Mouse (Mus musculus) lung, postnatal 25 days (tissue): ENCODE measurements at regions not wholly inside any gene's neighbourhood (a gene's known extent, or its start where the extent isn't known, plus 50 kb on each side); places are given as distances from the start of the nearest gene placed in this dataset.
"Not testable (repeated sequence)": the region's sequence is repeated elsewhere in the genome, so short reads cannot be mapped to it uniquely, and the experiment has no call there.

Source experiments
- DNase-seq: peaks from one replicate; pipeline ENCODE4 v3.0.0; 2022; ENCODE audit warnings: low spot score

DNA sequence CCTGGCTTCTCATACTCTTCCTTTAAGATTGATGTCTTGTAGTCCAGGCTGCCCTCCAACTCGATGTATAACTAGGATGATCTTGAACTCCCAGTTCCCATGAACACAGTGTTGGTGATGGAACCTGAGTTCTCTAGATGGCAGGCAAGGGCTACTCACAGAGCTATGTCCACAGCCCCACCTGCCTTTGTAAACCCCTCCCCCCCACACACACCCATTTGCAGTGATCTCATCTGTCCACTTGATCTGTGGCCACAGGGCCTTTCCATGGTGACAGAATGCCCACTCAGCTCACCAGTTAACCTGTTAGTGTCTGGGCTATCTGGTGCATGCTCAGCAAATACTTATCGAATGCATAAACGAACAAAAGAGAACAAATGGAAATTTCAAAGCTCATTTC is 176.4 kb downstream of the Nucb2 start:
- no peak for DNase-seq

DNA sequence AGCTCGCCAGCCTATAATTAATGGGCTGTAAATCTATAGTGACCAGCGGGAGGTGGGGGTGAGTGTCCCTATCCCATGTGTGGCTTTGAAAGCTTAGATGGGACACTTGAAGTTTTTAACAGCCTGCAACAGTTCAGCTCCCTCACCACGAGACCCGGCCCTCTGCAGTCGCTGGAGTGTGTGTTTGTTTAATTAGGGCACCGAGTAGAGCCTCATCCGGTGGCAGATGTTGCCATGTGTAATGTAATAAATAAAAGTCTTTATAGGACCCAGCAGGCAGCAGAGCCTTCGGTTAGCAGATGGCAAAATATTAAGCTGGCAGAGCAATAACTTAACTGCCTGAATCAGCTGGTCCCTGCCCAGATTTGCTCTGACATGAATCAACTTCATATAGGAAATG is 177.1 kb downstream of the Nucb2 start:
- DNase-seq = no peak

DNA sequence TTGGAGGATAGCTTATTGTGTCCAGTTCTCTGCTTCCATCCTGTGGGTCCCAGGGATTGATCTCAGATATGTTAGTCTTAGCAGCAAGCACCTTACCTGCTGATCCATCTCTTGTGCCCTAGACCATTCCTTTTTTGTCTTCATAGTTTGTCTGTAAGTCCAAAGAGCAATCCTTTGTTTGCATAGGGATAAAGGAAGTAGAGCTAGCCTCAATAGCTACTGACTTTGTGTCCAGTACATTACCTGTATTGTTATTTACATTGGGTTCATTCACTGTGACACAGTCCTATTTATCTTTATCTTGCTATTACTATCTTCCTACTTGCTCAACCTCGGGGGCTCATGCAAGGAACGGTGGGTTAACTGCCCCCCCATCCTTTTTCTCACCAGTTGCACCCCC is 196.2 kb downstream of the Nucb2 start:
- no peak for DNase-seq

DNA sequence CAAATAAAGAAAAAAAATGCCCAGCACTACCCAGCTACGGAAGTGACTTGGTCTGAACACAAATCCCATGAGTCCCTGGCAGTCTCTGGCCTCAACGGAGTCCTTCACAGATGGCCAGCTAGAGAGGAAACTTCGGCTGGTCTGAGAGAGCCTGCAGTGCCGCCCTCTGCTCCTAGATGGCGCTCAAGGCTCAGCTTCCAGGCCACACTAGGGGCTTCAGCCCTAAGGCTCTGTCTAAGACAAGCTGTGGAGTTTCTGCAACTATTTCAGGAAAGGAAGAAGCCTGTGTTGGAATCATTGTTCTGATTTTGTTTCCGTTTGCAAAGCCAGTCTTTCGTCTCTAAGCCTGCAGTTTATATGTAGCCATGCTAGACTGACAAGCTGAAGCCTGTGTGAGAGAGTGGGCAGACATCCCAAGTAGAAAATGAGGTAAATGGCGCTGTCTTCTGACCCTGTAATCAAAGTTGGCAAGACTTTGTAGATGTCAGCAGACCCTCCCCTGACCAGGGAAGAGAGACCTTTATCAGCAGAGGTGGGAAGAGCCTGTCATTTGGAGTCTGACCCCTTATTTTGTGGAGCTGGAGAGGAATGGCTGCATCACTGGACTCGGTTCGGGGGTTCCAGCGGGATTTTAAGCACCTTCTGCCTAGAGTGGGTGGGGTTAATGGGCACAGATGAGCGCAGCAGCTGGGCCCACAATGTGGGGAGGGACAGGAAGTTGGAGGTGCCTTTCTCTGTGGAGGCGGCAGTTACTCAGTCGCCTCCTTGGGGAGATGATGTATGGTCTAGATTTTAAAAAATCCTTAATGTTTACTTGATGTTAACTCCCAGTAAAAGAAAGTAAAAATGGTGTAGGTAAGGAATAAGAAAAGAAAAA is 197.5 kb downstream of the Nucb2 start:
- DNase-seq = peak; percentile 38

DNA sequence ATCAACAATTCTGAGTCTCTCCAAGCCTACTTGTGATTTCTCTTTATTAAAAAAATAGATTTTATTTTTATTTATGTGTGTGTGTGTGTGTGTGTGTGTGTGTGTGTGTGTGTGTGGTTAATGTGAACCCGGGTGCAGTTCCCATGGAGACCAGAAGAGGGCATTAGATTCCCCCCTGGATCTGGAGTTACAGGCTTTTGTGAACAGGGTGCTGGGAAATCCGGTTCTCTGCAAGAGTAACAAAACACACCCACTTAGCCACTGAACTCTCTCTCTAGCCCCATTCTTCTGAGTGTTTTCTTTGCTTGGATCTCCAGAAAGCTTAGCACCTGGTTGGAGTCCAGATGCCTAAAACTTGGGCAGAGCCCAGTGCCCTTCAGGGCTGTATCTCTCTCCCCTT is 198.4 kb downstream of the Nucb2 start:
- DNase-seq = no peak

DNA sequence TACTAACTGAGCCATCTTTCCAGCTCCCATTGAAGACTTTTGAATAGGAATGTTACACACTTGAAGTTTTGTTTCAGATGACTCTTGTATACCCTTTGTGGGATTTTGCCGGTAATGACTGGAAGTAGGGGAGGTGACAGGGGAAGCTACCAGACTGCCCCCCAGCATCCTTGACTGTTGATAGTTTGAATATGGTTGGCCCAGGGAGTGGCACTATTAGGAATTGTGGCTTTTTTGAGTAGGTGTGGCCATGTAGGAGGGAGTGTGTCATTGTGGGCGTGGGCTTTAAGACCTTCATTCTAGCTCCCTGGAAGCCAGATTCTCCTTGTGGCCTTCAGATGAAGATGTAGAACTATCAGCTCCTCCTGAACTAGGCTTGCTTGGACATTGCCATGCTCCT is 207.4 kb downstream of the Nucb2 start:
- no peak for DNase-seq

DNA sequence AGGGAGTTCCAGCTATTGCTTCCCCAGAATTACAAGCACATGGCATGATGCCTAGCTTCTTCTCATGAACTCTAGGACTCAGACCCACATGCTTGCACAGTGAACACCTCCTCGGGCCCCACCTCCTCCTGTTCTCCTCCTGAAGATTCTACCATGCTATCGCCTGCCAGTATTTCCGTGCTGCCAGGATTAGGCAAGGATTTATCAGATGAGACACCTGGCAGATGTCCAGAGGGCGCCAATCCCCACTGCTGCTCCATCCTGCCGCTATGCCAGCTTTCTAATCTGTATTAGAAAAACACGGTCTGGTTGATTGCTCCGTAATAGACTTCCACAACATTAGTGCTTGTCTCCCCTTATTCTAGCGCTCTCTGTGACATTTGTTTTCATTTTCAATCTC is 209.0 kb downstream of the Nucb2 start:
- DNase-seq = no peak

DNA sequence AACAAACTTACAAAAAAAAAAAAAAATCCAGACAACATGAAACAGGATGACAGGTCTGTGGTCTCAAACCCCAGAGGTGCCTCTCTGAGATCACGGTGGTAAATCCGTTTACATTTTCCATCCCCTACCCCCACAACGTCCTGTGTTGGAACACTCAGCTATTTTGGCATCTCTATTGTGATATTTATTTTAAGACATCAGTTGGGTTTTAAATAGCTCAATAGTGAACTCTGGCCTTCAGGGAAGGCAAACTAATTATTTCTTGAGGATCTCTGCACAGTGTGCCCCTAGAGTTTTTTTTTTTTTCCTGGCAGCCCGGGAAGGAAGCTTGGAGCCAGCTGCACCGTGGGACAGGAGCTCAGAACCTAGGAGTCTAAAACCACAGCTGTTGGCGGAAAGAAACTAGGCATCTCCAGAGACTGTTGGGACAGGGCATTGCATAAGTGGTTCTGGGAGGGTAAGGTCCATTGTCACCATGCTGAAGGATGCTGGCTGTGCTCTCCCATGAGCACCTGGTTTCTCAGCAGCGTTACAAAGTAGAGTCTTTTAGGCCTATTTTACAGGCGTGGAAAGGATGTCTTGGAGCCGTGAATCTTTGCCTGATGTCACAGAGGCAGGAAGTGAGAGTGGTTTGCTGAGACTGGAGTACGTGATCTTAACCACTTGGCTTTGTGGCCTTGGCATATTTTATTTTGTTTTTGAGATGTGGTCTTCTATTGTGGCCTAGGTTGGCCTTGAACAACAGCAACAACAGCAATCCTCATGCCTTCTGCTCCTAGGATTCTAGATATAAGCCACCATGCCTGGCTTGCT is 211.3 kb downstream of the Nucb2 start:
- no peak for DNase-seq

DNA sequence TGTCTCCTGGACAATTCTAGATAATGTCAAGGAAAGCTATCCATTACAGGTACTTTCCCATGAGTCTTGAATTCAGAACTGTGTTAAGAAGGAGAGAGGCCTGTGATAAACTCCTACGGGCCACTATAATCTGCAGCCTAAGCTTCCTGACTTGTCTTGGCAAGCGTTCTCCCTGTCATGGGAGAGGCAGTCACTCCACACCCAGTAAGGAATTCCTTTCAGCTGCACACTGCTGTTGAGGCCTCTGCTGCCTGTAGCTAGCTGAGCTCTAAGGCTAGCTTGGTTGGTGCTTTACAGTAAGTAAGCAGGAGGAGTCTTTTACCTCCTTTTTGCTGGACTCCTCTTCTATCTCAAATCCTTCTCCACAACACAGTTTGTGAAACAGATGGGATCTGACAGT is 224.2 kb downstream of the Nucb2 start:
- DNase-seq = no peak

DNA sequence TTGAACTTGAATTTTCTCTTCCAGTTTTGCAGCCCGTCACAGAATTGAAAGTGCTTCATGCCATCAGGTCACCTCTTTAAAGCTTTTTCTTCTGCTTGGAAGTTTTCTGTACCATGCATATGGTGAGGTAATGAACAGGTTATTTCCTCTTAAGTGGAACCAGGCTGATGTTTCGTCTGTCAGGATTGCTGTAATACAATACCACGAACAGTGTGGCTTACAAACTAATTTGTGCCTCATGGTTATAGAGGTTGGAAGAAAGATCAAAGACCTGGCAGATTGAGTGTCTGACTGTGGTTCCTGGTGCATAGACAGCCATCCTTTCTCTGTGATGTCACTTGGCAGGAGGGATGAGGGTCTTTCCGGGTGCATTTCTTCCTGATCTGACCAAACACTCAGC is 225.6 kb downstream of the Nucb2 start:
- no peak for DNase-seq

DNA sequence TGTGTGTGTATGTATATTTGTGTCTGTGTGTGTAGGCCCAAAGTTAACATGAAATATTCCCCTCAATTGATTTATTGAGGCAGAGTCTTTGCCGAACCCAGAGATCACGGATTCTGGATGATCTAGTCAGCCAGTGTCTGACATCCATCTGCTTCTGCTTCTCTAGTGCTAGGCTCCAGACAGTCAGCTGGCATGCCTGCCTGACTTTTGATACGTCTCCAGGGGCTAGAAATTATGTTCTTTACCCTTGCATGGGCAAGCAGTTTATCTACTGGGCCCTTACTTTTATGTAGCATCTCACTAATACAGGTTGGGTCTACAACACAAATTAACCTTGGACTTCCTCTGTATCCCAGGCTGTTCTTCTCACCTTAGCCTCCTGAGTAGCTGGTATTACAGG is 231.5 kb downstream of the Nucb2 start:
- no peak for DNase-seq

DNA sequence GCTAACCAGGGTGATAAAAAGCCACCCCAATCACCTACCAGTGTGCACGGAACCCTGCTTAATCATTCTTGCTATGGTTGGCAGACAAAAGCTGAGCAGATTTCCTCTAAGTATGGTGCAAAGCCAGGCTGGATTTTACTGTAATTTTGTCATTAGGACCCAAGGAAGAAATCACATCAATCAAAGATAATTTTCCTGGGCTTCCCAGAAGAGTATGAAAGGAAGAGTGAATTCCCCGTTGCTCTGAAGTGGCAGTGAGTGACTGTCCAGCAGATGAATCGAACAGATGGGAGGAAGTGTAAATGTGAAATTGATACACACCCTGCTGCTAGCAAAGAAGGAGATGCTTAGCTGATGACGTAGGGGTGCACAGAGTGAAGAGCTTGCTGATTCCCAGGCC is 232.2 kb downstream of the Nucb2 start:
- no peak for DNase-seq

DNA sequence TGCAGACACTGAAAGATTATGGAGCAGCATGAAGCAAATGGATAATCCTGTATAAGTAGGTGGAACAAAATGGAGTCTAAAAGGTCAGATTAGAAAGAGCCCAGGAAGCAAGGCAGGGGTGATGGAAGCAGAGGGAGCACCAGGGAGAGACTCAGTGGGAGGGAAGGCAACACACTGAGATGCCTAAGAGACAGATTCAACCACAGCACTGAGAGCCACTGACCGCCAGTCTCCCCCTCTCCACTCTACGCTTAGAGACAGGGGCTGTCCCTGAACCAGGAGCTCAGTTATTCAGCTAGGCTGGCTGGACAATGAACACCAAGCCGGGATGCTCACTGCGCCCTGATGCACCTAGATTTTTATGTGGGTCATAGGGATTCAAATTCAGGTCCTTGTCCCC is 233.8 kb downstream of the Nucb2 start:
- DNase-seq = no peak

DNA sequence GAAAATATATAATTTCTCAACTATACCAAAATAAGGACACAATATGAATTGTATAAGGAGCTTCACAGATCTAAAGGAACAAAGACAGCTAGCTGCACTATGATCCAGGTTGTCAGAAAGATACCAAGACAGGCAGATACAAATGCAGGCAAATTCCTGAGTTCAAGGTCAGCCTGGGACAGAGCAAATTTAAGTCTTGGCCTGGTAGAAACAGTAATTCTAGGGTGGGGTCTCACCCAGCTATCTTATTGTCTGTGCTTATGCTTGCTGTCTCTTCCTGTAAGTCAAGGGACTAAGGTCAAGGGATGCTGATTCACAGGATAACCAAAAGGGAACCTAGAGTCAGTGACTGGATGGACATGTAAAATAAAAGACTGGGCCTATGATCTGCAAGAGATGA is 250.4 kb downstream of the Nucb2 start:
- DNase-seq = no peak

DNA sequence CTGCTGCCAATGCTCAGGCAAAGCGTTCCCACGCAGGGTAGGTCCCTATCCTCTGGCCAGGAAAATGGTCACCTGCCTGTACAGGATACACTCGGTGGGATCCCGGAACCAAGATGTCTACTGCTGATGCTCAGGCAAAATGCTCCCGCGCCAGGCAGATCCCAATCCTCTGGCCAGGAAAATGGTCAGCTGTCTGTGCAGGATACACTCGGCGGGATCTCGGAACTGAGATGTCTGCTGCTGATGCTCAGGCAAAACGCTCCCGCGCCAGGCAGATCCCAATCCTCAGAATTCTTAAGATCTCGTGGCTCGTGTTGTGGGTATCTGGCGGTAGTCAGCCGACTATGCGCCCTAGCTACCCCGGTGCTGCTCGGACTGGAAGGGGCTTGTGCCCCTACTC is 288.0 kb downstream of the Nucb2 start:
- not testable (repeated sequence) for DNase-seq

DNA sequence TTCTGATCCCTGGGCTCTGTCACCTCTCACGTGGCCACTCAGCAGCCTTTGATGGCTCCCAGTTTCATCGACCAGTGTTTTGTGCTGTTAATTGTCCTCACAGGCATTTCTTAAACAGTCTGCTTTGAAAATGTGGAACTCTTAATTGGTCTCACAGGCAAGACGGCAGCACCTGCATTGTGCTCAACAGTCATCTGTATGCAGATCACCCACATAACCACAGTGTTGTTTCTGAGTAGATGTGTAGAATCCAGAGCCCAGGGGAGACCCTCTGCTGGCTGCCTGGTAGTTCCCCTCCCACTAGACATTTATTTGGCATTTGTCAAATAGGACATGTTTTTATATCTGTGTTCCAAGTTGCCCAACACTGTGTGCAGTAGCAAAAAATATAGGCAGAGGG is 304.3 kb downstream of the Nucb2 start:
- no peak for DNase-seq

DNA sequence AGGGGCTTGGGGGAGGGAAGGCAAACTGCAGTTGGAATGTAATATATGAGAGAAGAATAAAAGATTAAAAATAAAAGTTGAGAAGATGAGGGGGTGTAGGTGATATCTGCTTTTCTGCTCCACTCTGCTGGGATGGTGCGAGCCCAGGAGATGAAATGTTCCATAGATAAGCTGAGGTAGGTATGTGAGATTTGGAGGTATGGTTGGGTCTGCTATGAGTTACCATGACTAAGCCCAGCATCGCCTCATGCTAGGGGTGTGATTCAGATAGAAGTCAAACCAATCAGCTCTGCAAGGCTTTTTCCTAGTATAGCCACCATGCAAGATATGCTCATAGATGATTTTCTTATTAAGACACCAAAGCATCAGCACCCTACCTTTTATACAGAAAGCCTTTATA is 312.3 kb downstream of the Nucb2 start:
- no peak for DNase-seq

DNA sequence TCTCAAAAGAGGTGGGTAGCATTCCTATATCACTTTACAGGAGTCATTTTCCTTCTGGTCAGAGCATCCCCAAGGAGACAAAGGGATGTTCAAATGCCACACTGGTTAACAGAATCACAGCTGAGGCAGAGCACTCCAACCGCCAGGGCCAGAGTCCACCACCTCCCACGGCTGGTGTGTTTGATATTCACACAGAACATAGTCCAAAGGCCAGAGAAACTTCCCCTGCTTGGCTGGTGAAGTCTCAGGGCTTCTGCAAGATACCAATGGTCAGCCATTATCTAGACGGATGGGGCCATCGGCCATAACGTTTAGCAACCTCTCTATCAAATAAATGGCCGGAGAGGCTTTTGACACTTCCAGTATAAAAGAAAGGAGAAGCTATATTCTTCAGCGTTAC is 313.8 kb downstream of the Nucb2 start:
- DNase-seq = no peak

DNA sequence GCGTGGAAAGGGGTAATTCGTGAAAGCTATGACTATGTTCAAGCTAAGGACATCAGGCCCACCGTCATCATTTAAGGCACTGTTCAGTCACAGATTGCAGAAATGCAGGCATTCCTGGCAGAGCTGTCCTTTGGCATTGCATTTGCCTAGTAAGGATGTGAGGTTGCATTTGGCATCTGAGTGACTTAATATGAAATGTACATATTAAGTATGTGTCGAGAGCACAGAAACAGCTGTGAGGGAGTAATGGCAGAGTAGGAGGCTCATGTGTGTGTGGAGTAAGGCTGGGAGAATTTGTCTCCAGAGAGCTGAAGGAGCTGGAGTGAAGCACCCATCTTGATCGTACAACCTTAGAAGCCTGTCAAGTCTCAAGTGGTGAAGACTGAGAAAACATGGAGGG is 316.4 kb downstream of the Nucb2 start:
- no peak for DNase-seq

DNA sequence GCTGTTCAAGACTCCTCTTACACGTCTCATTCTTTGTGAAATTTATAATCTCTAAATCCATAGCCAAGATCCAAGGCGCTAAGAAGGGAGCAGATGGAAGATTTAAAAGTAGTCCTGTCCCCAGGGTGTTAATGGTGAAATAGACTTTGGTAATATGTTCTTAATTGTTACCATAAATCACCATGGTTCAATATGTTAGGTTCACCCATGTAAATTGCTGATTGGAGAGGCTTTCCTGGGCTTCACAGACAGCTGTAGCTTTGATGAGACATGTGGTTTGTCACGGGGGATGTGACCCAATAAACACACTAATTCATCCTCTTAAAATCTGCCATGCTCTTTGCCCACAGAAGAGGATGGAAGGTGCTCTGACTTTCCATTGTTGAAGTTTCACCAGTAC is 338.7 kb downstream of the Nucb2 start:
- no peak for DNase-seq

DNA sequence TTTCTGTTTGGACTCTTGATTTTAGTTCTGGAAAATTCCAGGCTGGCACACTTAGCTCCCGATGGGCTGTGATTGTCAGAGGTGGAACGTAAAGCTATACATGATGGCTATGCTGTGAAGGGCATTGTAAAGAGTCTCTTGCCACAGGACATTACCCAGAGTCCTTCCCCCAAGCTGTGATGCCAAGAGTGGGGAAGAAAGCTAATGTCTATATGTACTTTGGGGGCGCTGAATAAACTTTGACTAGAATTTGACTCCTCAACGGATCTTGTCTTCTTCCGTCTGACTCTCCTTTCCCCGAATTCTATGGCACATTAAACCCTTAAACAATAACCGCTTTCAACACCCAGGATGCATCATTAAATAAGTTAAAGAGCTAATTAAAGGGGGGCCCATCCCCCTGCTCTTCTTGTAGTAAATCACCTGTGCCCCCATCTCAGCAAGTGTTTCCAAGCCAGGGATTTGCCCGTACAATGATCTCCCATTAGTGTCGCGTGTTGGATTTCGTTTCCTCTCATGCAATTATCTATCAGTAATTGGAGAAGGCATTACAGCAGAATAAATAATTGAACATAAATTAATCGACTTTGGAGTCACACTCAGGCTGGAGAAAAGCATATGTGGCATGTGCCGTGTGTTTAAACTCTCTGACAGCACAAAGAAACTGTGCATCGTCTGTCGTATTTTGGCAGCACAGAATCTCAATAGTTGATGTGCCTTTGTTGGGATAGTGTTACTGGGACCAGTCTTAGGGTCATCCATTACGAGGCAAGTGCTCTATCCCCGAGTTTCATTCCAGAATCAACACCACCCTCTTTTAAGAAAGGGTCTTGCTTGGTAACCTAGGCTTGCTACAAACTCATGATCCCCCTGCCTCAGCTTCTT is 343.9 kb downstream of the Nucb2 start:
- DNase-seq = no peak

DNA sequence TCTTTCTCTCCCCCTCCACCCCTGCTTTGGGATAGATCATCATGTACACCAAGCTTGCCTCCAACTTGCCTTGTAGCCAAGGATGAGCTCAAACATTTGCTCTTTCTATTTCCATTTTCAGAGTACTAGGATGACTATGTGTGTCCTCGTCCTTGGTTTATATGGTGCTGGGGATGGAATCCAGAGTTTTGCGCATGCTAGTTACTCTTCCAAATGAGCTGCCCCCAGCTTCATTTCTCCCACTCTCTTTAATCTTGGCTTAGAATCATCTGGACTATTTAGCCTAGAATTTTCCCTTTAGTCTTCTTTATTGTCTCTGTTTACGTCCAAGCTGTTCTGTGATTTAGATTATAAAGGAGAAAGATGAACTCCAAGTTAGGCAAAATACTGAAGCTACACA is 349.2 kb downstream of the Nucb2 start:
- no peak for DNase-seq

DNA sequence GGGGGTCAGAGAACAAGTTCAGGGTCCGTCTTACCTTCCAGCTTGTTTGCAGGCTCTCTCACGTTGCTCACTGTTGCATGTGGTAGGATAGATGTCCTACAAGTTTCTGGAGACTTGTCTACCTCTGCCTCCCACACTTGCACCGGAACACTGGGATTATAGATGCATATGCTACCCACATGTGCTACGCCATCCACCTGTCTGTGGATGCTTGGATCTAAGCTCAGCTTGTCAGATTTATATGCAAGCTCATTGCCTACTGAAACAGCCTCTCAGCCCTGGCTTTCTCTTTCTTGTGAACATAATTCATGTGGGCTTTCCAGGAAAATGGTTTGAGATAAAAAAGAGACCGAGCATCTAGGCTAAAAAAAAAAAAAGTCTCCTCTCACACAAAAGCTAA is 353.0 kb downstream of the Nucb2 start:
- DNase-seq = no peak
